Mouse (Mus musculus): ENCODE results near the gene Sp4. TPM values are rescaled to one million over a fixed set of nuclear protein-coding genes. Genes with fewer than 3 reads are reported as not detected.

The Sp4 gene
- polyA plus RNA-seq, 1 experiment from 2014 or later = 18.0 TPM

Other genes with a start within 250 kb of the Sp4 start
- 0.14 and 0.22 TPM in 2 replicates for gene Dnah11, start 102.4 kb downstream of the Sp4 start, polyA plus RNA-seq (2016; fragmentation: Nextera tagmentation; extraction: Ambion mirVana)

Measured in neural tube, embryonic 12.5 days (tissue).